Mouse (Mus musculus) MEL-GATA-1-ER (cell line): ENCODE measurements around the gene Prr13.
A peak's percentile ranks its signal among the peaks of the same experiment; 100 is the strongest.

Experiments used
- DNase-seq: peaks from one replicate; pipeline ENCODE4 v3.0.0-alpha.2; 2012; ENCODE audit warnings: low read depth; ENCODE audit errors: extremely low read depth

Prr13 gene

GRCm38 (mm10) chr15:102460409-102460808 lies 1.6 kb downstream of the Prr13 start:
- DNase-seq: no peak

- peak; percentile 51 for DNase-seq
Measured at GRCm38 (mm10) chr15:102460971-102461370, 2.1 kb downstream of the Prr13 start.

- no peak for DNase-seq
Measured at GRCm38 (mm10) chr15:102461430-102462075, 2.7 kb downstream of the Prr13 start.

GRCm38 (mm10) chr15:102463666-102464065 lies 4.8 kb downstream of the Prr13 start:
- peak; percentile 70 for DNase-seq

GRCm38 (mm10) chr15:102468675-102469370 lies 10.0 kb downstream of the Prr13 start:
- no peak for DNase-seq

GRCm38 (mm10) chr15:102470183-102470604 lies 11.4 kb downstream of the Prr13 start, which contains the start of gene Pcbp2:
Pcbp2 (plus strand) TSS chr15:102470539.
- peak; percentile 97 for DNase-seq

- peak; percentile 33 for DNase-seq
Measured at GRCm38 (mm10) chr15:102470605-102471294, 11.9 kb downstream of the Prr13 start.

GRCm38 (mm10) chr15:102471295-102471645 lies 12.4 kb downstream of the Prr13 start:
- peak; percentile 46 for DNase-seq

GRCm38 (mm10) chr15:102471727-102472126 lies 12.9 kb downstream of the Prr13 start:
- DNase-seq: no peak

GRCm38 (mm10) chr15:102473246-102473645 lies 14.4 kb downstream of the Prr13 start:
- DNase-seq: no peak

GRCm38 (mm10) chr15:102474520-102474919 lies 15.7 kb downstream of the Prr13 start:
- no peak for DNase-seq

GRCm38 (mm10) chr15:102483136-102483535 lies 24.3 kb downstream of the Prr13 start:
- no peak for DNase-seq

- no peak for DNase-seq
Measured at GRCm38 (mm10) chr15:102485853-102486252, 27.0 kb downstream of the Prr13 start.

- DNase-seq: no peak
Measured at GRCm38 (mm10) chr15:102487664-102488063, 28.8 kb downstream of the Prr13 start.

GRCm38 (mm10) chr15:102498322-102498721 lies 39.5 kb downstream of the Prr13 start:
- DNase-seq: no peak

GRCm38 (mm10) chr15:102499370-102499769 lies 40.5 kb downstream of the Prr13 start:
- DNase-seq: peak; percentile 80

GRCm38 (mm10) chr15:102499851-102500250 lies 41.0 kb downstream of the Prr13 start:
- DNase-seq: no peak

- DNase-seq: no peak
Measured at GRCm38 (mm10) chr15:102500479-102500878, 41.7 kb downstream of the Prr13 start.

- no peak for DNase-seq
Measured at GRCm38 (mm10) chr15:102501084-102501814, 42.4 kb downstream of the Prr13 start.

GRCm38 (mm10) chr15:102502254-102502840 lies 43.5 kb downstream of the Prr13 start:
- DNase-seq: no peak

- DNase-seq: no peak
Measured at GRCm38 (mm10) chr15:102503447-102503846, 44.6 kb downstream of the Prr13 start, which contains the start of gene Gm10337. Gm10337 (plus strand) TSS chr15:102503722.
